Mouse (Mus musculus) kidney, adult 10 weeks (tissue): ENCODE data around the gene Olfr133. TPM values are rescaled to one million over a fixed set of nuclear protein-coding genes. Genes with fewer than 3 reads are reported as not detected.

Experiments
- polyA plus RNA-seq: library from polyadenylated mRNA; stranded (reverse); fragments of 350-450 nt; fragmentation: Illumina TruSeq; extraction: RNeasy Lipid Tissue Mini Kit (QIAGEN cat#74804); gene quantifications from one replicate; pipeline ENCODE4 v1.2.3, GENCODE M21; 2014; ENCODE audit warnings: low read depth, low replicate concordance

Gene Olfr133
- not detected for polyA plus RNA-seq

GRCm38 (mm10) chr17:38144981-38145380 lies at the start of gene Olfr133:
Olfr133 (plus strand) TSS chr17:38145281.

GRCm38 (mm10) chr17:38134426-38134825 lies 10.7 kb upstream of the Olfr133 start, which contains the start of gene Olfr132:
Olfr132 (minus strand) TSS chr17:38134526.

GRCm38 (mm10) chr17:38171088-38171487 lies 26.0 kb downstream of the Olfr133 start, which contains the start of gene Olfr134:
Olfr134 (plus strand) TSS chr17:38171388.

Other genes starting within 250 kb of the Olfr133 start
- not detected for gene Olfr127, start 244.8 kb upstream of the Olfr133 start, polyA plus RNA-seq
- gene Olfr128, start 224.7 kb upstream of the Olfr133 start, polyA plus RNA-seq: not detected
- gene Olfr761, start 192.2 kb upstream of the Olfr133 start, polyA plus RNA-seq: not detected
- not detected for gene Olfr129, start 85.2 kb upstream of the Olfr133 start, polyA plus RNA-seq
- not detected for gene Olfr130, start 81.4 kb upstream of the Olfr133 start, polyA plus RNA-seq
- not detected for gene Olfr131, start 56.6 kb upstream of the Olfr133 start, polyA plus RNA-seq
- gene Olfr132, start 10.8 kb upstream of the Olfr133 start, polyA plus RNA-seq: not detected
- gene Olfr134, start 26.1 kb downstream of the Olfr133 start, polyA plus RNA-seq: not detected
- not detected for gene Olfr135, start 59.1 kb downstream of the Olfr133 start, polyA plus RNA-seq
- gene Olfr138, start 115.8 kb downstream of the Olfr133 start, polyA plus RNA-seq: not detected
- not detected for gene Olfr137, start 162.3 kb downstream of the Olfr133 start, polyA plus RNA-seq
- not detected for gene Olfr136, start 184.6 kb downstream of the Olfr133 start, polyA plus RNA-seq